Mouse (Mus musculus) bone marrow macrophage, adult 2 months (primary cell): ENCODE measurements around the gene Nipa1.

ENCODE experiments used
- CTCF ChIP-seq: IDR thresholded peaks from 2 replicates; pipeline ENCODE4 v1.5.1; 2012; ENCODE audit warnings: low read depth, mild to moderate bottlenecking, low read length, moderate library complexity
- POLR2A ChIP-seq: IDR thresholded peaks from 2 replicates; pipeline ENCODE4 v1.6.1; 2012; ENCODE audit warnings: mild to moderate bottlenecking, low read depth, low read length, borderline replicate concordance

DNA sequence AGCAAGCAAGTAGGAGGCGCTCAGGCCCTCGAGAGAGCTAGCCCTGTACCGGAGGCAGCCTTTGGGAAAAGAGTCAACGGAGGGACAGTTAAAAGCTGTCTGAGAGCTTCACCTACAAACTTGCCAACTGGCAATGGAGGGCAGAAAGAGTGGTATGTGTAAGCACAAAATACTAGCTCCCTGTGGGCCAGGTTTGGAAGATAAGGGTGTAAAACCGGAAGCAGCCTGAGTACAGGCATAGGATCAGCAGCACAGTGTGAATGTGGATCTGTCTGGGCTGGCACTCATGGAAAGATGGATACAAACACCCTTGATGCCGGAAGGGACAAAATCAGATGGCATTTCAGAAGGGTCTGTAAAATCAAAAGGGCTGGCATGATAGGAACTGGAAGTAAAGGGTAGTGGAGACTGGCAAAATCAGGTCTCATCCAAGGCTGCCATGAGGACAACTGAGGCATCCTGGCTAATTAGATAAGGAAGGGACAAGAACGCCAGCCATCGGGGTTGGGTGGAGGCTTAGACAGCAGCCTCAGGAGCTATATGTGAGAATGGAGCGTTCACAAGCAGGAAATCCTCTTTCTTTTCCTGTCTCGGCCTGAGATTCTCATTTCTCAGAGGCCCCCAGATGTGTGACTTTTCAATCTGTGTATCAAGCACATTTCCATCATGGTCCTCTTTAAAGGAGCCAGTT, 37.6 kb downstream of the Nipa1 start:
- TF ChIP-seq CTCF (no peak), POLR2A (no peak)
